Mouse (Mus musculus): ENCODE data around the gene Mtrf1l.

Gene Mtrf1l

DNA sequence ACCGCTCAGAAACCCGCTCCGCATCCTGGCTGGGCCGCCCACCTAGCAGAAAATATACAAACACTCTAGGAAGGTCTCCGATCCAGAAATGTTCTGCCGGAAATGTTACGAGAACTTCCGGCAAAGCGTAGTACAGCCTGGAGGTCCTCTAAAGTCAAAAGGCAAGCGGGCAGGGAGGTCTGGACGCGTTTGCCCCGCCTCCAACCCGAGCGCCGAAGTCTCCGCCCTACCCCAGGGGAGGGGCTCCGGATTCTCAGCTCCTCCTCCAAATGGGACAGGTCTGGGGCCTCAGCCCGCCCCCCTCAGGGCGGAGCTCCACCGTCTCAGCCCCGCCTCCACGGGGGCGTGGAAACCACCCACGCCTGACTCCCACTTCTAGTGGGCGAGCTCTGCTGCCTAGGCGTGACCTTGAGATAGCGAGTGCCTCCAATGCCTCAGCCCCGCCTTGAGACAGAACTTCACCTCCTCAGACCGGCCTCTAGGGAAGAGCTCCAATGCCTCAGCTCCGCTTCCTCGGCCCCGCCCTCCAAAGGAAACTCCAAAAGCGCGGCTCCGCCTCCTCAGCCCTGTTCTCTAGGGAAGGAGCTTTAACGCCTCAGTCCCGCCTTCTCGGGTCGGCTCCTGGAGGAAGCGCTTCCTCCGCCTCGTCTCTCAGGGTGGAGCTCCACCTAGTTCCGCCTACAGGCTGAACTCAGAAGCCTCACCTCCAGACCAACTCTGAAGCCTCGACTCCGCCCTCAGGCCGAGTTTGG, at the start of gene Mtrf1l:
TSS of gene Mtrf1l (minus strand) at position 171 of the 752 bp plus-strand sequence.
- peak; percentile 96 for DNase-seq

DNA sequence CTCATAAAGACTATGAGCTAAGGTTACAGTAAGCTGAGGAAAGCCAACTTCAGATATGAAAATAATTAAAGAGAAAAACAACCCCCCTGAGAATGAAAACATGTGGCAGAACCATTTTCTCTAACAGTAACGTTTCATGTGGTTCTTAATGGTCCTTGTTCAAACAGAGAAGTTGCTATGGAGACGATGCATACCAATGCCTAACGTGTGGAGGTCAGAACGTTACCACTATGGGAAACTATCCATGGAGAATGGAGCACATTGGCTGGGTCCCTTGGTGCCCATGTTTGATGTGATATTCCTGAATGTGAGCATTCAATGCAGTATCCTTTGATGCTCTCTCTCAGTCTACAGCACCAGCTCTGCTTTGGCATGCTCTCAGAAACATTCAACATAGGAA, 47.4 kb upstream of the Mtrf1l start:
- no peak for DNase-seq

DNA sequence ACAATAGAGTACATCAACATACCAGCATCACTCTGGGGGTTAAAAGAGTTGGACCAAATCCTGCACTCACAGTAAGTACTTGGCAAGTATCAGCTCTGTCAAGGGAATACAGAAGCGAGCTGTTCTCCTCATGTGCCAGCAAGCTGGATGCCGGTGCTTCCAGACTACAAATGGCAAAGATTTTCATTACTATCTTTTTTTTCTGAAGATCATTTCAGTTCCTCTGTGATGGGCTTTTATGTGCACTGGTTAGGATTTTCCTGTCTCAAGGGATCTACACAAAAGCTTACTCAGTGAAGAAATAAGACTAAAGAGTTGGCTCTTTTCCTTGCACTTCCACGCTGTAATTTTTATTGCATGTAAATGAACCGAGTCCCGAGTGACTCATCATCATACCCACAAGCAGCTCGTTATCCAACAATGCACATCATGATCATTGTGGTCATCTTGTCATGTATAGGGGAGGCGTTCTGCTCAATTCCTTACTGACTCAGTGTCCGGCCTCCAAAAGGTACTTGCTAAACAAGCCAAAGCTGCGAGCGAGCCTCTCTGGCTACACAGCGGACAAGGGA, 44.4 kb upstream of the Mtrf1l start:
- peak; percentile 56 for DNase-seq

DNA sequence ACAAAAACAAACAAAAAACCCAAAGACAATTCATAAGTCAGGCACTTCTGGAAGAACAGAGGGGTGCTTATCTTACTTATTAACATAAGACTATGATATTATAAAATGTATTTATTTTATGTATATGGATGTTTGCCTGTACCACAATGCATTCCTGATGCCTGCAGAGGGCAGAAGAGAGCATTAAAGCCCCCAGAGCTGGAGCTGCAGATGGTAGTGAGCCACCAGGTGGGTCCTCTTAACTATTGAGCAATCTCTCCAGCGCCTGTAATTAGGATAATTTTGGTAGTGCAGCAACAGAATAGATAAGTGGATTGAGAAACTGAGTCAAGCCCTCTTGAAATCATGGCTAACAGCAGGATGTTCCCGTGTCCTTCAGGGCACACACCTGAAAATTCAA, 42.3 kb upstream of the Mtrf1l start:
- no peak for DNase-seq

DNA sequence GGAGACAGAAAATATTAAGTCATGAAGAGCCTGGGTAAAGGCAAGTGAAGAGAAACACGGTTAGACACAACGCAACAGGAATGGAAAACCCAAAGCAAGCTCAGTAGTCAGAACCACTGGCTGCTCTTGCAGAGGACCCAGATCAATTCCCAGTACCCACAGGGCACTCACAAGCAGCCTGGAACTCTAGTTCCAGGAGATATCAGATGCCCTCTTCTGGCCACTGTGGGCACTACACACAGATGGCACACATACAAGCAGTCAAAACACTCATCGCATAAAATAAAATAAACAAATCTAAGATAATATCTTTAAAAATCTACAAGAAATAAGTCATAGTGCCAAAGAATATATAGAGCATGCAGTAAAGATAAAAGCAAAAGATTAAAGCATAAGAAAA, 39.0 kb upstream of the Mtrf1l start:
- no peak for DNase-seq

DNA sequence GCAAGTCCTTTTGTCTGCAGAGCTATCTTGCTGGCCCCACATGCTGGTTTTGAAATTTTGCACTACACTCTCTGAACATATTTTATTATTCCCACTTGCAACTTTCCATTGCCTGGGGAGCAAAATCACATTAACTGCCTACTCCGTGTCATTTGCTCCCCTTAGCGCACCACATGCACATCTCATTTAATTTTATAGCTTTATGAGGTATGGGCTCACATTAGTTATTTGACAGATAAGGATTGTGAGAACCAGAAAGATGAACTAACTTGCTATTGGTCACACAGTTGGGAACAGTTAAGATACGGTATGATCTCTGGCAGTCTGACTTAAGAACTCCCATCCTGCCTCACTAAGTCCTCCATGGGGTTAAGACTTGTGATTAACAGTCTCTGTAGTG, 37.1 kb upstream of the Mtrf1l start:
- DNase-seq = no peak

DNA sequence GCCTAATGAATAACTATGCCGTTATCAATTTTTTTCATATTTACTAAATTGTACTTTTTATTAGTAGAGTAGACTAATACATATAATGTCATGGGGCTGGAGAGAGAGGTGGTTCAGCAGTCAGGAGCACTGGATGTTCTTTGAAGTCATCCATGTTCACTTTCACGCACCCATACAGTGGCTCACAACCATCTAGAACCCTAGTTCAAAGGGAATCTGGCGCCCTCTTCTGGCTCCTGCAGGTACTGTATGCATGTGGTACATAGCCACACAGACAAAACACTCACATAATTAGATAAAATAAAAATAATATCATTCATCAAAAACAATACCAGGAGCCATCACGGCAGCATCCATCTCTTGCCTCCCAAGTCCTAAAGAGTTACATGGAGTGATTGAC, 36.0 kb upstream of the Mtrf1l start:
- DNase-seq = no peak

DNA sequence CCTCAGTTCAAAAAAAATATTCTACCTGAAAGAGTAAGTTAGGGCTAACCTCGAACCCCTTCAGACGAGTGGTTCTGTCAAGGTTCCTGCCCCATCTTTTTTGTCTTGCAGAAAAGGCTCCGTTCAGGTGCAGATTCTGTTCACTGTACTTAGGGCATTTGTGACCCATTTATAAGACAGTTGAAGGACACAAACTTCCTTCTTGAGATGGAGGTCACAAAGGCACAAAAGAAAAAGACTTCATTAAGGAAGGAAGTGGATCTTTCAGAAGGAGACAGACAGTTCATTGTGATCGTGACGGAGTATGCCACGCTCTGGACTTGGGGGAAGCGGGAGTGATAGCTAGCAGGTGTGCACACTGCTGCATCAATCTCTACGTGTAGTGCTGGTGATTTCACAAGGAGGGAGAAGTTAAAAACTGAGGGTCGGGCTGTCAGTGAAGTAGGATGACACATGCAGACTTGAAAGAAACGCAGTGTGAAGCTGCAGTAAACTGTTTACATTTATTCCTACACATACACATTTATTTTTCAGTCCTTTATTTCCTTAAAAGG, 34.4 kb upstream of the Mtrf1l start:
- DNase-seq = no peak

DNA sequence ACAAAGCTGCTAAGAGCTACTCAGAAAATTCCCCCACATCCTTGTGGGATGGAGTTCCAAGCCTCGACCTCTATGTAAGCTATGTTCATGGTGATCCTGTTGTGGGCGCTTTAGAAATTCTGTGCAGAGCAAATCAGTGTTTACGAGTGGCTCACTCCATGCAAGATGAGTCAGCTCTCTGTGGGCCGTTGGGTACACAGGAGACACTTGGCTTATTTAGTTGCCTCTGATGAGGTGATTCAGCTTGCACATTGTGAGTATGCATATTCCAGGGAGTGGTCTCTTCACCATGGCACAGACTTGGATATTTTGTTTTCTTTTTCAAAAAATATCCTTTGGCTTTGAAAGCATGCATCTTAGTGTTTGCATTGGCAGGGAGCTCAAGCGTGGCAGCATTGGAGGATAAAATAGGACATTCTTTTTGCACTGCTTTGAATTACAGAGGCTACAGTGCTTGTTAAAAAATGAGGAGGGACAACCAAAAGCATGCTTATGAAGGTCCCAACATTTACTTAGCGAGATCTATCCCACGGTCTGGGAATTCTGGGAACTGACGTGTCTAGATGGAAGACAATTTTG, 29.7 kb upstream of the Mtrf1l start:
- peak; percentile 32 for DNase-seq

DNA sequence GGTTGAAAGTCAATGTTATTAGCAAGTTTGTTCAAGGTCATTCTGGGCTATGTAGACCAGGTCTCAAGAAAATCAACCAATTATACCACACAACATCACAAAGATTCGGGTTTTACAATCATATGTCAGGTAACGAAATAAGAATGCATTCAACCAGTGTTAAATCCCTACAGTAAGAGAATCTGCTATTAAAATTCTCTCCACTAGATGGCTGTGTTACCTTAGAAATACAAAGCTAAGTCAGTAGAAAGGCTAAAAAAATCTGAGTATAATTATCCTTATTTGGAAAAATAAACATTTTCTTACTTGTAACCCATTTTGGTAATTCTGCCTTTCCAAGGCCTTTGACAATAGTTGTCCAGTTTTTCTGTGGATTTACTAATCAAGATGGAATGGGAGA, 23.2 kb upstream of the Mtrf1l start:
- DNase-seq = no peak

DNA sequence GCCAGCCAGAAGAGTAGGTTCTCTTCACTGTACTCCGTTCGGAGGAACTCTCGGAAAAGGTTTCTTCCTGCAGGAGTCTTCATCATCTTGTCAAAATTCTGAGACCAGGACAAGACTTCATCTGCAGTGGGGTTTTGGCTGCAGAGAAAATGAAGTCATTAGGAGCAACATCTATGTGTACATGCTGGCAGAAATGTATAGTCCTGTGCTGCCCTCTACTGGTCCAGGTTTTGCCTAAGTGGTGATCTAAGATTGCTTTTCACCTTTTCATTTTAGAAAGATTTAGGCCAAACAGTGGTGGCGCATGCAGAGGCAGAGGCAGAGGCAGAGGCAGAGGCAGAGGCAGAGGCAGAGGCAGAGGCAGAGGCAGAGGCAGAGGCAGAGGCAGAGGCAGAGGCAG, 17.7 kb upstream of the Mtrf1l start:
- DNase-seq = peak; percentile 14

DNA sequence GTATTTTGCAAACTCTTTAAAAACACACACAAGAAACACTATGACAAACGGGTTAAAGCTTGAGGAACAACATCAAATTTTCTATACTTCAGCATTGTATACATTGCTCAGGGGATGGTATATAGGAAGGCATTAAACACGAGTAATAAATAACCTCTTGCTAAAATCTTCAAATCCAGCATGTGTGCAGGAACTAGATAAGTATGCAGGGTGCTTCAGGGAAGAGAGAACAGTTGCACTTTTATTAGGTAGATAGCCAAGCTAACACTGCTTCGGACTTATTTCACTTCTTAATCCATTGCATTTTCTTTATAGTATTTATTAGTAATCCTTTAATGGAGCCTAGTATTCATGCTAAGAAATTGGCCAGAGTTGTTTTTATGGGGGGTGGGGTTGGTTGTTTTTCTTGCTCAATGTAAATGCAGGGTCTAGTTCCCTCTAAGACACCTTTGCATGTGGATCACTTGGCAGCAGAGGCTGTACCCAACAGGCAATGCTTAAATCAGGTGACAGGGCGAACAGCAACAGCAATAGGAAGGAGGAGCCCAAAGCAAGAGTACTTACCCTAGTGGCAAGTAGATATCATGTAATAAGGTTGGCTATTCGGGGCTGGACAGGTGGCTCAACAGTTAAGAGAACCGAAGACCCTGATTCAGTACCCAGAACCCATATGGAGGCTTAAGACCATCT, 2.8 kb upstream of the Mtrf1l start:
- DNase-seq = no peak

DNA sequence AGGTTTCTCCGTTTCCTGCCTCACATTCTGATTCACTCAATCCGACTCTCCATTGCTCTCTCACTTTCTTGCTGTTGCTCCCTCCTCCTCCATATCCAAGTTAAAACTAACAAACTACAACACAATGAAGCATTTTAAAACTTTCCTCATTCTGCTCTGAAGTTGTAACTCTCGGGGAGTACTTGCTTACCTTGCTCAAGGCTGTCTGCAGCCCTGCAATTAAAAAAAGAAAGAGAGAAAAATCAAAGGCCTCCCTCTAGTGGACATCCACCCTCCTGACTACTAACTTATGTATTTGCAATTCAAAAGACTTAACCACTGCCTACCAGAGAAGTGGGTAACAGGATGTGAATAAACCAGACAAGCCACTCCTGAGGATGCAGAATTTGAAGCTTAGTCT, 1.1 kb upstream of the Mtrf1l start:
- peak; percentile 39 for DNase-seq

DNA sequence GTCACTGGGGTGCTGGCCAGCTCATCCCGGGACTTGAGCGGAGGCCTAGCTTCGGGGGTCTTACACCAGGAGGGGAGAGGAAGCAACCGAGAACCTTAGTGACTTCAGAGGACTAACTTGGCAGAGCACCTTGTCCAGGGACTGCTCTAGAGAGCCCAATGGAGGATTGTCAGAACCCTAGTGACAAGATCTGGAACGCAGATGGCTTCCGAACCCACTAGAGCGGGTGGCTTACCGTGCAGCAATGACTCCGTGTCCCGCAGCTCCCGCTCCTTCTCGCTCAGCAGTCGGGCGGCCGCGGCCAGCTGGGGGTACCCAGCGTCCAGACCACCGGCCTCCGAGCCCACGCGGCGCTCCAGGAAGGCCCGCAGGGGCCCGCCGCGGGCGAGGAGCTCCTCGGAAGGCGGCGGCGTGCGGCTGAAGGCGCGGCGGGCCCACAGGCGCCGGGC, 395 bp downstream of the Mtrf1l start:
- peak; percentile 33 for DNase-seq

DNA sequence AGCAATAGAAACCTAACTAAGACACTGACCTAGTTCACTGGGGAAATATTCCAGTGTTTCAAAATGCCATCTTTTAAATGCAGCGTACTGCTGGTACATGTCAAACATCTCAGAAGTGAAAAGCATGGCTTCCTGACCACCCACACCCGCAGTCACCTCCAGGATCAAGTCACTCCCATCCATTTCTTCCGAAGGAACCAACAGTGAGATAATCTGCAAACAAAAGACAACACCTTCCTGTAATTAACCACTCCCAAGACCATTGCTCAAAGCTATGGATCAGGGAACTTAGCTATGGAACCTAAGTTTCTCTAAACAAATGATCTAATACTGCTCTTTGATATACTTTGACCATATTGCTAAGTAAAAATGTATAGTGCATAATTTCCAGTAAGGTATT, 4.9 kb downstream of the Mtrf1l start:
- DNase-seq = no peak

DNA sequence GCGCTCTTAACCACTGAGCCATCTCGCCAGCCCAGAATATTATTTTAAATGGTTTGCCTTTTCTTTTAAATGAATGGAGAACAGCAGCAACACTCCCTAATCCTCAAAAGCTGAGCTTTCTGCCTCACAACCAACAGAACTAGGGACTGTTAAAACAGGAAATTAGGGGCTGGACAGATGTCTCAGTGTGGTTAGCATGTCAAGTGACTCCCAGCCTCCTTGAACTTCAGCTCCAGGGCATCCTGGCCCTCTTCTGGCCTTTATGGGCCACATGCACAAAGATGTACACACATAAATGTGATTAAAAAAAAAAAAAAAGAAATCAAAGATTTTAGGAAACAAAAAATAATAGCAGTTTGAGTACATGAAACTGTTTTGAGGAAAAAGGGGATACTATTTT, 7.7 kb downstream of the Mtrf1l start:
- no peak for DNase-seq

DNA sequence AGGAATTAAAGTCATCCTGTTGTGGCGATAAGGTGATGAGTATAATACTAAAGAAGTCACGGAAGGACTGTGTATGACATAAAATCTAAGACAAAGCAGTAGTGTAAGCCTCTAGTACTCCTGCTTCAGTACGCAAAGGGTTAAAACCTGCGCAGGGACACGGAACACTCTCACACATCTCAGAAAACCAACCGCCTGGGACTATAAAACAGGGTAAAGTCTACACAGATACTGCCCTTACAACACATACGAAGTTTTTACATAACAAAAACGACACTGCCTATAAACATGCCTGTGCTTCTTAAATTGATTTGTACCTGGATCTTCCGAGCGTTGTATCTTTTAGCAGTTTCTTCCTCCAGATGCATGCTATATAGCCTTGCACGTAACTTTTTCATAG, 10.0 kb downstream of the Mtrf1l start:
- no peak for DNase-seq

DNA sequence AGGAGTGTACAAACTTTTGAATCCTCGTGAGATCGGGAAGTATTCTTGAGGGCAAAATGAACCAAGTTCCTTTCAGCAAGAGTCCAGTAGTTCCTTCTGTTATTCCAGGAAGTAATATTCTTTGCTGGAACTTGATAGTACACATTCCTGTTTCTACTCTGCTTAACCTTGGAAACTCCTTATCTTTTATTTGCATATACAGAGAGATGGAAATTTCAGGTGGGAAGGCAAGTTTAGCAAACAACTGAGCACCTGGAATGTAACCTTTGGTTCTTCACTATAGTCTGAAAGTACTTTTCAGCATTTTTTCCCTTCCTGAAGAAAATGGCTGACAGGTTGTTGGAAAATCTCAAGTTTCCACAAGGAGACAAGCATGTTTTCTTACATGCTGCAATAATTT, 16.0 kb downstream of the Mtrf1l start:
- DNase-seq = no peak

DNA sequence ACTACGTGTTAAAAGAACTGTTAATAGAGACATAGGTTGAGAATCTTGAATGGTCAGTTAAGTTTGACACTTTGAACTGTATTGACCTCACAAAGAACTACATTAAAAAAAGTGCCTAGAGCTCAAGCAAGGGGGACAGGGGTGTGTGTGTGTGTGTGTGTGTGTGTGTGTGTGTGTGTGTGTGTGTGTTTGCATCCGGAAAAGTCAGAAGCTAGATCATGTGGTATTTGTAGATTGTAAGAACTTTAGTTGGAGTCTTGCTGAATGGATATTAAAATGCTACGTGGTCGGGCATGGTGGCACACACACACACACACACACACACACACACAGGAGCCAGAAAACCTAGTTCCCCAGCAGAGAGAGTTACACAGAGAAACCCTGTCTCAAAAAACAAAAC, 16.7 kb downstream of the Mtrf1l start:
- no peak for DNase-seq

DNA sequence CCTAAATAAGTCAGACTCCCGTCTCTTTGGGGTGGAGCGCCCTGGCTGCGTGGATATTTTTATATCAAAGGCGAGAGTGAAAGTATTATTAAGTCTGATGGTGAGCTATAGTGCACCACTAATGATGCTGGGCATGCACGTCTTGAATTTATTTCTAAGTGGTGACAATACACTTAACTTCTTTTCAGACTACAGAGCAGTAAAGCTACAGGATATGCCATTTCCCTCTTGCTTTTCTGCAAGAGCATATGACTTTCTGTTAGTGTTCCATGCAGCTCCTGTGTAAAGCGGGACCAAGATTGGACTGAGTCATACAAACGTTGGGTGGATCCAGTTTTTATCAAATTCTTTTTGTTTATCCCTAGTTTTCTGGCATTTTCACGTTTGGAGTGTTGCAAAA, 17.3 kb downstream of the Mtrf1l start:
- DNase-seq = no peak

DNA sequence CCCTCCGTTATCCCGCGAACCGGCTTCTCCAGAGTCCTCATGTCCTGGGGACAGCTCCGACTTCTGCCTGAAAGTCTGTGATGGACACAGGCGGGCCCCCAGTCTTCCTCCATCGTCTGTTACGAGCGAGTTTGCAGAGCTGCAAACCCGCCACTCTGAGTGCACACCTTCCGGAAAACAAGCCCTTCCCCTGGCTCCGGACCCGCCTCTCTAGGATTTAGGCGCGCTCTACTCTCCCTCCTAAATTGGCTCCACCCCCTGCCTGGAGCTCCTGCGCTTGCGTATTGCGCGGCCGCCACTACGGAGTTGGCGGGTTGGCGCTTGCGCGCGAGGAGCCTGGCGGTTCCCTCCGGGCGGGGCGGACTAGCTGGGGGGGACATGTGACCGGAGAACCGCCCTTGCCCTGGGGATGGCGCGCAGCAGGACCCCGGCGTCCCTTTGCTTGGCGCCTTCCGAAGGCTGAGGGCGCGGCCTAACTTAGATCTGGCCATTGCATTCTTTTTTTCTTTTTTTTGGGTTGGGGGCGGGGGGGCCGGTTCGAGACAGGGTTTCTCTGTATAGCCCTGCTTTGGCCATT, 17.9 kb downstream of the Mtrf1l start:
- peak; percentile 96 for DNase-seq

DNA sequence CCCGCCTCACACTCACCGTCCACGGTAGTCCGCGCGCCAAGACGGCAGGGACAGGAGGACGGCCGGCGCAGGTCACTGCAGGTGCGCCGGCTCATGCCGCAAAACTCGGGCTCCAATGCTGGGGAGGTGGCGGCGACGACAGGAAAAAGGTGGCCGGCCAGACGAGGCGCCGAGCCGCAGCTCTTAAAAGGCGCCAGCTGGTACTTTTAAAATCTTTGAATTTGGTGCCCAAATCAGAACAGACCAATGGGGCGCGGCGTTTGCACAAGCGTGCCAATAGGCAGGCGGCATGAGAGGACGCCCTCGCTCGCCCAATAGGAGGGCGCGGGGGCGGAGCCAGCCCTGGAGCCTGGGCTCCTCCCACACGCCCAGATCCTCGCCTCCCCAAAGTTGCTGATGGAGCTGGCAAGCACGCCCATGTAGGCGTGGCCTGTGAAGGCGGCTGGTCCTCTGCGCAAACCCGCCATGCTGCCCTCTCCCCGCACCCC, 18.4 kb downstream of the Mtrf1l start, which contains the start of gene Fbxo5:
TSS of gene Fbxo5 (minus strand) at position 358 of the 488 bp plus-strand sequence.
- DNase-seq = peak; percentile 100

DNA sequence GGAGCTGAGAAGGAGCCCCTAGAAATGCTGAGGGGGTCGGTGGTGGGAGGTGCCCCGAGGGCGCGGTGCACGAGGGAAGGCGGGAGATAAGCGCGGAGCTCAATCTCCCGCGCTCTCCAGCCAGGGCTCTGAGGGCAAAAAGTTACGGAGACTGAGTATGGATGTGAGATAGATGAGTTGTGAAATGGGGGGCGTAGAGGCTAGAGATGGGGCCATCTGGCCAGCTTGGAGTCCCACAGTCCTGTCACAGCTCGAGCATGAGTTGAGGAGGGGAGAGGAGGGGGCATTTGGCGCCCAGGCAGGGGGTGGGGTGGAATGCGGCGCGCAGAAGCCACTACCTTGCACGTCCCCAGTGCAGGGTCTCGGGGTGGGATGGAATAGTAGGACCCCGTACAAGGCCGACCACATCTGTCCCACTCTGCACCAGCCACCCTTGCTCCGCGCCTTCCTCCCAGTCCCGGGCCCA, 19.0 kb downstream of the Mtrf1l start:
- no peak for DNase-seq
